Mouse (Mus musculus) mesoderm, embryonic 11.5 days (tissue): ENCODE measurements at regions not wholly inside any gene's neighbourhood (a gene's known extent, or its start where the extent isn't known, plus 50 kb on each side); places are given as distances from the start of the nearest gene placed in this dataset.
"Not testable (repeated sequence)": the region's sequence is repeated elsewhere in the genome, so short reads cannot be mapped to it uniquely, and the experiment has no call there.

Experiments used
- DNase-seq: peaks from one replicate; pipeline ENCODE4 v3.0.0-alpha.2; 2012; ENCODE audit warnings: low read depth, low spot score

DNA sequence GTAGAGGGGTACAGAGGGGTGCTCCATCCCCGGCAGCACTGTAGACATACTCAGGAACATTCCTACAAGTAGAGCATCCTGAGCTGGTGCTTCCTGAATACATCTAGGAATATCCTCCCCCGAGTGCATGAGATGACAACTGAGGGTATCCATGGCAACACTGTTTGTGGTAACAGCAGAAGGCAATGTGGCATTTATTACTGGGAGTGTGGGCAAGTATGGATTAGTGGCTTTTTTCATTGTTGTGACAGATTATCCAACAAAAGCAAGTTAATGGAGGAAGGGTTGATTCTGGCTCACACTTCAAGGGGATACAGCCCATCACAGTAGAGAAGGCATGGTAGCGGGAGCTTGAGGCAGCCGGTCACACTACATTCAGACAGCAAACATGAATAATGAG is 114.0 kb upstream of the Nxpe4 start:
- no peak for DNase-seq

DNA sequence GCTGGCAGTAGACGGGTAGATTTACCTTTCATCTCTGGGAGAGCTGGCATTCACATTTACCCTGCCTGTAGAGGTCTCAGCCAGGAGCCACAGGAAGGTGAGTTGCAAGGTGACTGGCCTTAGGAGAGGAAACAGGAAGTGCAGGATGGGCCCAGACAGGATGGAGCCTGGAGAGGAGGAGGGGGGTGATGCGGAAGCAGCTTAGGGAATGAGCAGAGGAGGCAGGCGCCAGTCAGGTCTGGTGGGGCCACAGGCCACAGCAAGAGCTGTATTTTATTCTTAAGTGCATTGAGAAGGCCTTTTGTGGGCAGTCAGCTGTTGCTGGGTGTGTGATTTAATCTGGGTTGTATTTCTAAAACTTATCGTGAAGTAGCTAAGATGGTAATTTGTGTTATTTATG is 108.2 kb upstream of the Nxpe4 start:
- DNase-seq = no peak

DNA sequence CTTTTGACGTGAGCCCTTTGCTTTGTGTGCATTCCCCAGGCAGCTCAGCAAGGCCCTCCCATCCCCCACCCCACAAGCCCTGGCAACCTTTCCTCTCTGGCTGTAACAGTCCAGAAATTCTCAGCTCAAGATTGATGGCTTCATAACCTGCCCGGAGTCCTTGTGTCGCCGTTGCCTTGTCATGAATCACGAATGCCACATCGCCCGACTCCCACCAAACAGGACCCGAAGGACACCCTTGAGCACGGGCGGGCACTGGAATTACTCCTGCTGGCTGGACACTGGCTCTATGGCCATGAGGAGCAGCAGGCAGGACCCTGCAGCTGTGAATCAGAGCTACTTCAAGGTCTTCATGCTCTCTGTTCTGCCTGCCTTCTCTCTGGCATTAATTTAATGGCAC is 106.6 kb upstream of the Nxpe4 start:
- DNase-seq = peak; percentile 43

- DNase-seq = no peak
Observed at GRCm38 (mm10) chr9:48058599-48058998, 103.2 kb upstream of the Nxpe4 start.

- no peak for DNase-seq
Observed at GRCm38 (mm10) chr9:48059549-48060165, 102.2 kb upstream of the Nxpe4 start.

GRCm38 (mm10) chr9:48060996-48061395 is 100.8 kb upstream of the Nxpe4 start:
- no peak for DNase-seq

DNA sequence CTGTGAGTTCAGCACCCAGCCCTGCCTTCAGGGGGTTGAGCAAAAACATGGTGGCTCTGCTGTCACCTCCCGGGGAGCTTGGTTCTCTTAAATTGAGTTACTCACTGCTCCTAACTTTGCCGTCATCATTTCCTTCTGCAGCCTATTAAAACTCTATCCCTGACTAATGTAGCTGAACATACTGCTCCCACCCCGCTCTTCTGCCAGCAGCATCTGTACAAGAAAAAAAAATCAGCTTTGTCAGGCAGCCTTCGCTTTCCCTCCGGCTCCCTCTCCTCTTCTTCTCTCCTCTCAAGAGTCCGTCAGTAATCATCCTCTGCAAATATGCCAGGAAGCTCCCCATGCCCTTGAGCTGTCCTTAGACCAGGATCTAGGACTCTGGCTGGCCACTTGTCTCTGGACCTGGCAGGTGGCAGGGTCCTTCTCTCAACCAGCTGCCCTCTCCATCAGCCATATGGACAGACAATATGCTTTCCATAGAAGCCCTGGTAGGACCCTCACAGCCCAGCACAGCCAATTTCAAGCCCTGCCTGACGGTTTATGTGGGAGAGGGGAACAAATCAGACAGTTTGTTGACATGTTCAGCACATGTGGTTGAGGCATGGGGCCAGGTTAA is 95.0 kb upstream of the Nxpe4 start:
- DNase-seq = no peak

GRCm38 (mm10) chr9:48072592-48072991 is 89.2 kb upstream of the Nxpe4 start:
- DNase-seq = no peak

GRCm38 (mm10) chr9:48073096-48073495 is 88.7 kb upstream of the Nxpe4 start:
- no peak for DNase-seq

DNA sequence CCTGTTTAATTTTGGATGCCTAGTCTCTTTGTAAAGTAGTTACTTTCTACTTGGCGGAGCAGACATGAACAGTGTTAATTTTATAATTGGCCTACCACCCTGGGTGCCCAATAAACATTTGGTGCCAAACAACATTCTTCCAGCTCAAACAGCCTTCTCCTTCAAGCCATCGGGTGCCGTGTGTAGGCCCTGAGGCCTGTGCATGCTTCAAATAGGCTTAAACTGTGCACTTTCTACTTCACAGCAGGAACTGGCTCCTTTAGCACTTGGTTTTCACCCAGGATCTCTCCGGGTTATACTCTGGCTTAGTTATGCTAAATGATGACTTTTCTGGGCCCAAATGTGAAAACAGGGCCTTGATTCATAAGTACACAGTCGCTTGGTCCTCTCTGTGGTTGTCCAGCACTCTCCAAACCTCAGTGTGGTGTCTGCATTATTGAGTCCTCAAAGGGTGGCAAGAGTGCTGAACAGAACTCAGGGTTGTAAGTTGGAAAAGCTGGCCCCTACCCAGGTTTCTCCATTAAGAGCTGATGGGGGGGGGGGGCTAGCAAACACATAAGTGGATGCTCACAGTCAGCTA is 86.1 kb upstream of the Nxpe4 start:
- no peak for DNase-seq

- no peak for DNase-seq
Observed at GRCm38 (mm10) chr9:48082461-48082860, 79.4 kb upstream of the Nxpe4 start.

GRCm38 (mm10) chr9:48084196-48084595 is 77.6 kb upstream of the Nxpe4 start:
- not testable (repeated sequence) for DNase-seq

GRCm38 (mm10) chr9:48089661-48090060 is 72.2 kb upstream of the Nxpe4 start:
- no peak for DNase-seq

DNA sequence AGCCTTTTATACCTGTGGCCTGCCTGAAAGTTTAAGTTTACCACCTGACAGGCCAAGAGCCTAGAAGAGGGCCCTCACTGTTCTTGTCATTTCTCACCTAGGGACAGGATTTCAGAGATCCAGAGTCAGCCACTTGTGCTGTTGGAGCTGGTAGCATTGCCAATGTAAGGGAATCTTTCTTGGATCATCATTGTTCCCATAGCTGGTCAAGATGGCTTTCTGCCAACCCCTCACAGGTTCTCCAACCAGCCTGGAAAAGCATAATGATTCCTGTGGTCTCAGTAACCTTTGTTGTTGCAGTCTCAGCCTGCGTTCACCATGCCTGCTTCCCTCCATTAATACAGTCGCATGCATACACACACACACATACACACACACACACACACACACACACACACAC is 67.1 kb upstream of the Nxpe4 start:
- DNase-seq = no peak

- DNase-seq = no peak
Observed at GRCm38 (mm10) chr9:48099846-48100245, 62.0 kb upstream of the Nxpe4 start.

GRCm38 (mm10) chr9:48106441-48107167 is 55.2 kb upstream of the Nxpe4 start:
- DNase-seq = no peak

- DNase-seq = no peak
Observed at GRCm38 (mm10) chr9:48108994-48109619, 52.7 kb upstream of the Nxpe4 start.

- peak; percentile 31 for DNase-seq
Observed at GRCm38 (mm10) chr9:48111316-48111890, 50.4 kb upstream of the Nxpe4 start.
